Mouse (Mus musculus) stomach, embryonic 14.5 days (tissue): Measurements from ENCODE around the gene Gm28102. TPM values are rescaled to one million over a fixed set of nuclear protein-coding genes. Genes with fewer than 3 reads are reported as not detected.
"Not testable (repeated sequence)": the region's sequence is repeated elsewhere in the genome, so short reads cannot be mapped to it uniquely, and the experiment has no call there.

Experiments used
- ATAC-seq: fragments of 200-750 bp; cut with Nextera tagmentation; 2 replicates; pipeline ENCODE4 v1.8.0; 2017; ENCODE audit warnings: low read depth, moderate TSS enrichment; ENCODE audit not compliant: insufficient number of reproducible peaks, insufficient read depth, low FRiP score
- H3K27ac ChIP-seq: fragments of 300-500 bp; sonication (generic); 2 replicates; pipeline ENCODE4 v1.5.1; 2014; ENCODE audit warnings: mild to moderate bottlenecking, low read length, moderate library complexity, mixed read lengths
- H3K27me3 ChIP-seq: fragments of 300-500 bp; sonication (generic); 2 replicates; pipeline ENCODE4 v1.6.1; 2014; ENCODE audit warnings: low read length, control low read depth, mixed read lengths; ENCODE audit not compliant: control insufficient read depth, insufficient read depth
- H3K36me3 ChIP-seq: fragments of 300-500 bp; sonication (generic); 2 replicates; pipeline ENCODE4 v1.6.1; 2014; ENCODE audit warnings: mild to moderate bottlenecking, control low read depth, low read length, moderate library complexity, mixed read lengths; ENCODE audit not compliant: control insufficient read depth, insufficient read depth
- H3K4me1 ChIP-seq: fragments of 300-500 bp; sonication (generic); 2 replicates; pipeline ENCODE4 v1.6.1; 2014; ENCODE audit warnings: low read length, control low read depth, mixed read lengths; ENCODE audit not compliant: control insufficient read depth, insufficient read depth
- H3K4me2 ChIP-seq: fragments of 300-500 bp; sonication (generic); replicated peaks from 2 replicates; pipeline ENCODE4 v1.6.1; 2014; ENCODE audit warnings: low read depth, low read length, control low read depth
- H3K4me3 ChIP-seq: fragments of 300-500 bp; sonication (generic); 2 replicates; pipeline ENCODE4 v1.5.1; 2014; ENCODE audit warnings: low read depth, low read length, control low read depth
- H3K9ac ChIP-seq: fragments of 300-500 bp; sonication (generic); replicated peaks from 2 replicates; pipeline ENCODE4 v1.6.1; 2014; ENCODE audit warnings: low read depth, mild to moderate bottlenecking, control low read depth, low read length, moderate library complexity, mixed read lengths
- H3K9me3 ChIP-seq: fragments of 300-500 bp; sonication (generic); 2 replicates; pipeline ENCODE4 v1.6.1; 2016; ENCODE audit warnings: low read depth, low read length, control low read depth; ENCODE audit not compliant: control insufficient read depth
- WGBS: fragments of 180-500 bp; shearing (Covaris S2); extraction: QIAGEN DNeasy Blood & Tissue Kit; methylation state at CpG from one replicate; pipeline ENCODE4 v1.1.7; 2014; 5-methylcytosine and 5-hydroxymethylcytosine counted together
- polyA plus RNA-seq: library from polyadenylated mRNA; unstranded; fragments of >200 nt; fragmentation: Nextera tagmentation; extraction: Ambion mirVana; gene quantifications from 2 replicates; pipeline ENCODE4 v1.2.1, GENCODE M21; 2014

Gene Gm28102
- polyA plus RNA-seq = not detected in 2 replicates

DNA sequence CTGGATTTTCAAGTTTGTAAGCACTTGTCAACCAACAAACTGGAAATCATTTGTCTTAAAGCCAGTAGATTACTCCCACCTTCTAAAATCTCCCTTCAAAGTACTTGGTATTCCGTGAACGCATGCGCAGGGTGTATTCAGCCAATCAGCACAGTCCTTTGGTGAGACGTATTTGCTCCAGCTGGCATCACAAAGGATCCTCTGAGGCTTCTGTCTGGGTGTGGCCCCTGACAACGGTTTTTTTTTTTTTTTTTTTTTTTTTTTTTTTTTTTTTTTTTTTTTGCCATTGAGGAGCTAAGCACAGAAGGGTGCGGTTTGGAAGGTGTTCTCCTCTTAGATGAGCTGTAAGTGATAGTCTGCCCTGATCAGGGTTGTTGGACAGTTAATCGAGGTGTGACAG lies at the start of gene Gm28102:
TSS of gene Gm28102 (plus strand) at position 301 of the 400 bp plus-strand sequence.
- H3K4me2 ChIP-seq, H3K9me3 ChIP-seq, ATAC-seq, H3K4me1 ChIP-seq, H3K9ac ChIP-seq, H3K27me3 ChIP-seq, H3K4me3 ChIP-seq, H3K27ac ChIP-seq, H3K36me3 ChIP-seq: not testable (repeated sequence)
- WGBS = 75% methylated on average over 1 of the region's 7 CpGs
